Mouse (Mus musculus) left cerebral cortex, adult 6 months (tissue): ENCODE data around the gene Abcc10. TPM values are rescaled to one million over a fixed set of nuclear protein-coding genes. Genes with fewer than 3 reads are reported as not detected.

Experiments
- long read RNA-seq, 2 experiments: library from polyadenylated mRNA; unstranded; transcript quantifications; one replicate each; pipeline ENCODE4 v2.0.0; 2019 to 2020
- polyA plus RNA-seq: library from polyadenylated mRNA; unstranded; fragments of <200 nt; fragmentation: Nextera tagmentation; gene quantifications from 2 replicates; pipeline ENCODE4 v1.2.3, GENCODE M21; 2021

The Abcc10 gene
- polyA plus RNA-seq, result 2.4 and 3.1 TPM in 2 replicates
- long read RNA-seq, experiment 1, full-length matches to known transcripts, result 11 of 23 reads
- long read RNA-seq, experiment 1, partial matches to known transcripts, result 9 of 23 reads
- long read RNA-seq, experiment 1, other reads (novel, unspliced or antisense), result 3 of 23 reads
- long read RNA-seq, experiment 2, partial matches to known transcripts, result 2 of 3 reads
- long read RNA-seq, experiment 2, other reads (novel, unspliced or antisense), result 1 of 3 reads

DNA sequence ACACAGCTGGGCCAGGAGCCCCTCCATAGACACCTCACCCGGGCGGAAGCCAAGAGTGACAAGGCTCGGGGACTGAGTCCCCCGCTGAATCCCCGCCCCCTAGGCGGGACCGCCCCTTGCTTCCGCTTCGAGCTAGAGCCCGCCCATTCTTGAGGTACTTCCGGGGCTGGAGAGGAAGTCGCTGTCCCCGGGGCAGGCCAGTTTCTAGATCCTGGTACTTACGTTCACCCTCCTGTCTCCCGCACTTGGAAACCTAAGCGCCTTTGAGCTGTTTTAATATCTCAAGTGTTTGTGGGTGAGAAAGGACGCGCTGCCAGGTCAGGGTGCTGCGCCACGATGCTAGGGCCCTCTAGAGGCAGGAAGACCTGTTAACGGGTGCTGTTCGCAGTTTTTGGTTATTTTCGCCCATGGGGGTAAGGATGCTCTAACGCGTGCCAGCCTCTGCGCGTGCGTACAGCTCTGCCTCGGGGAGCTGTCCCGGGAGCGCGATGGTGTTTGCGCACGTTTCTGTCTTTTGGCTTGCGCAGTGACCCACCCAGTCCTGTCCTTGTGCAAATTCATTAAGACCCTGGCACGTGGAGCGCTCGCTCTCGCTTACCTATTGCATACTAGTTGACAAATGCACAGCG, at the start of gene Abcc10:
TSS of gene Abcc10 (minus strand) at position 447 of the 629 bp plus-strand sequence.

DNA sequence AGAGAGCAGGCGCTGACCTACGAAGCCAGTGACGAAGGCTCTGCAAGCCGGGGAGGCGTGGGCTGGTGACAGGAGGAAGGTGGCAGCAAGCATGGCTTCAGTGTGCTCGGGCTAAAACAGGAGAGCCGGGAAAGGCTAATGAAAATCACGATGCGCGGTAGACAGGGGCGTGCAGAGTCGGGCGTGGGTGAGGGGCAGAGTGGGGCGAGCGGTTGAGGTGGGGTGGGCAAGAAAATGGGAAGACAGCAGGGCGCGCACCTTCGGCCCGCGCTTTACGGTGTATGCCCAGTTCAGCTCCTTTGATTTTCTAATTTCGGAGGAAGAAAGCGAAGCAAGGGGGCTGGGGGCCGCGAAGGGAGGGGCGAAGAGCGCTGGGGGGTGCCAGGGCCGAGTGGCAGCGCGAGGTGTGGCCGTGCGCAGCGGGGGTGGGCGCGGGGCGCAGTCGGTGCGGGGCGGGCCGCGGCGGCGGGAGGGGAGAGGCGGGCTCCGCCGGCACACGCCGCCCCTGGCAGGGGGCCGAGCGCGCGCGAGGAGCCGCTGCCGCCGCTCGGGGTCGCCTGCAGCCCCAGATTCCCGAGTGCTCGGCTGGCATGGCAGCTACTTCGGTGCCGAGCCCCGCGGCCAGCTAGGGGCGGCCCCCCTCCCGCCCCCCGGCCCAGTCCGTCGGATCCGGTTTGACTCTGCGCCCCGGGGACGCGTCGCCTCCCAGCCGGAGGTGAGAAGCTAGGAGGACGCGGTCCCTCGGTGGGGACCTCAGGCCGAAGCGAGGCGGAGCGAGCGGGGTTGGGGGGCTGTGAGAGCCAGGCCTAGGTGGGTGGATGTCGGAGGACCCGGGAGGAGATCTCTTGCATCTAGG, 30.6 kb downstream of the Abcc10 start, which contains the start of gene Dlk2:
TSS of gene Dlk2 (plus strand) at position 58 of the 856 bp plus-strand sequence.

DNA sequence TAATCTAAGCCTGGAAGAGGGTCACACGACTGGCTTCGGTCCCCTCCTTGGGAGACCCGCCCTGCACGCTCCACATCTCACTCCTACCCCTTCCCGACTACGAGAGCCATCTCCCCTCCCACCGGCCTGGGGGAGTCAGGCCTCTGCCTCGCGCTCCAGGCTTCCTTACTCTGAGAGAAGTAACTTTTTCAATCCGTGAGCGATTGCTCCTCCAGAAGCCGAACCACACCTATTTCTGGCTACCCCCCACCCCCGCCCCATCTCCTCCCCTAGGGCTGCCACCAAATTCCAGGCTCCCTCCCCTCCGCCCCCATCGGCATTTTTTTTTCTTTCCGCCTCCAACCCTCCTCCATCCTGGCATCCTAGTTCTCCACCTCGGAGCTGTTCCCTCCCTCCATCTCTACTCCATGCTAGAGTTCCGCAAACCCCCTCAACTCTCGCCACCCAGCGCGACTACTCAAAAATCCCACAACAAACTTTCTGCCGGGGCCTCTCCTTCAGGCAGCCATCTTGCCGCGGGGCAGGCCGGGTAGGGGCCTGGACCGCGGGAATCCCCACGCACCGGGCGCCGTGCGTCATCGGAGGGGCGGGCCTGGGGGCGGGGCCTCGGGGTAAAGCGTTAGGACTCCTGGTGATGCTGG, 45.5 kb downstream of the Abcc10 start, which contains the start of gene Tjap1:
TSS of gene Tjap1 (minus strand) at position 544 of the 641 bp plus-strand sequence.

DNA sequence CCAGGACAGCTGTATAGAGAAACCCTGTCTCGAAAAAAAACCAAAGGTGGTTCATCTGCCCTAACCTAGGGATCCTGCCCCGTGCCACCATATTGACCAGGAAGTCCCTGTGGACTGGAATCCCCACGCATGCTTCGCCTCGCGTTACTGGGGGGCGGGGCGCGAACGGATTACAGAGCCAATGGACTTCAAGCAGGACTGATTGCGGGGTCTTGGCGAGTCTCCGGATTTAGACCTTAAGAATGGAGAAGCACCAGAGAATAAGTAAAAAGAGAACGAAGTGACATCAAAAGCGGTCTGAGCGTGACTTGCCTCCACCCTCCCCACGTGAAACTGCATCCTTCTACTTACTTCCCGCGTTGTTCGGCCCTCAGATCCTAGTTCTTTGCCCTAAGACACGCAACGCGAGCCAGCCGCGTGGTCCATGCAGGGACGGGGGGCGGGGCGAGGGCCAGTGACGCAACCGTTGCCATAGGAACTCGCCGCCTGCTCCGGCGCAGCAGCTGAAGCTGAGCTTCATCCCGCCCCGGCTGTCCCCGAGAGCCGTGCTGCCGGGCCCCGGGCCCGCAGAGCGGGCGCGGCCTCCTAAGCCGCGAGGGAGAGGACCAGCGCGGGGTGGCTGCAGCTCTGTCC, 74.6 kb downstream of the Abcc10 start, which contains the start of gene Lrrc73:
TSS of gene Lrrc73 (plus strand) at position 80 of the 633 bp plus-strand sequence.

Other genes with a start within 250 kb of the Abcc10 start
- gene Mrps18a, start 217.4 kb downstream of the Abcc10 start, polyA plus RNA-seq, result 187 and 198 TPM in 2 replicates
- gene Rsph9, start 184.1 kb downstream of the Abcc10 start, polyA plus RNA-seq, result 45.6 and 46.3 TPM in 2 replicates
- 17.2 and 17.9 TPM in 2 replicates for gene Mad2l1bp, start 174.8 kb downstream of the Abcc10 start, polyA plus RNA-seq
- gene Gtpbp2, start 167.3 kb downstream of the Abcc10 start, polyA plus RNA-seq, result 6.1 and 7.3 TPM in 2 replicates
- 2.7 and 3.6 TPM in 2 replicates for gene Polh, start 125.7 kb downstream of the Abcc10 start, polyA plus RNA-seq
- gene Xpo5, start 125.6 kb downstream of the Abcc10 start, polyA plus RNA-seq, result 8.4 and 8.7 TPM in 2 replicates
- 35.9 and 43.3 TPM in 2 replicates for gene Polr1c, start 80.3 kb downstream of the Abcc10 start, polyA plus RNA-seq
- gene Yipf3, start 80.3 kb downstream of the Abcc10 start, polyA plus RNA-seq, result 148 and 184 TPM in 2 replicates
- 10.8 and 17.0 TPM in 2 replicates for gene Lrrc73, start 74.8 kb downstream of the Abcc10 start, polyA plus RNA-seq
- 11.8 and 14.0 TPM in 2 replicates for gene Tjap1, start 45.3 kb downstream of the Abcc10 start, polyA plus RNA-seq
- gene Dlk2, start 30.9 kb downstream of the Abcc10 start, polyA plus RNA-seq, result 11.2 and 12.2 TPM in 2 replicates
- gene Zfp318, start 55.4 kb upstream of the Abcc10 start, polyA plus RNA-seq, result 4.4 and 12.0 TPM in 2 replicates
- not detected in 2 replicates for gene Crip3, start 100.6 kb upstream of the Abcc10 start, polyA plus RNA-seq
- gene Slc22a7, start 110.1 kb upstream of the Abcc10 start, polyA plus RNA-seq, result 0.23 TPM in 1 of 2 replicates, not detected in the other
- 4.9 and 7.3 TPM in 2 replicates for gene Ttbk1, start 159.3 kb upstream of the Abcc10 start, polyA plus RNA-seq
- 7.9 and 10.1 TPM in 2 replicates for gene Dnph1, start 168.4 kb upstream of the Abcc10 start, polyA plus RNA-seq
- 18.6 and 21.2 TPM in 2 replicates for gene Cul9, start 218.0 kb upstream of the Abcc10 start, polyA plus RNA-seq
- 3.7 and 4.7 TPM in 2 replicates for gene Srf, start 227.8 kb upstream of the Abcc10 start, polyA plus RNA-seq